Mouse (Mus musculus): ENCODE data around the gene Igtp. TPM values are rescaled to one million over a fixed set of nuclear protein-coding genes. Genes with fewer than 3 reads are reported as not detected.

Gene Igtp
- polyA plus RNA-seq, 1 experiment from 2014 or later = 4.2 TPM

GRCm38 (mm10) chr11:58235152-58235551, 35.8 kb downstream of the Igtp start:
- H3K4me1 ChIP-seq (ENCODE audit: control insufficient read depth, insufficient read depth, low read length) = no peaks in the 10 kb centered on the region
- no peak overlapping the region for H3K4me3 ChIP-seq (ENCODE audit: low read length)
- H3K9me3 ChIP-seq (ENCODE audit: control insufficient read depth, low read length) = no peaks in the 10 kb centered on the region
- H3K4me2 ChIP-seq (replicated peaks; ENCODE audit: low read depth, low read length) = no peak overlapping the region
- no peak overlapping the region for H3K27ac ChIP-seq (ENCODE audit: low read depth, low read length)
- H3K27me3 ChIP-seq (ENCODE audit: control insufficient read depth, insufficient read depth, low read length) = no peaks in the 10 kb centered on the region
- H3K36me3 ChIP-seq (ENCODE audit: control insufficient read depth, insufficient read depth, low read length) = no peaks in the 10 kb centered on the region
- no peak for ATAC-seq (ENCODE audit: low FRiP score, low TSS enrichment)
- WGBS = 14% methylated on average over 6 of the region's 6 CpGs
- no peak overlapping the region for H3K9ac ChIP-seq (ENCODE audit: low read depth, low read length)

GRCm38 (mm10) chr11:58238840-58239791, 39.8 kb downstream of the Igtp start:
- Histone ChIP-seq H3K9ac (ENCODE audit: low read depth, low read length) (peak overlapping the region; percentile 23; the same call in 1 of the 2 replicates), H3K36me3 (ENCODE audit: control insufficient read depth, insufficient read depth, low read length) (no peaks in the 10 kb centered on the region), H3K4me3 (ENCODE audit: low read length) (peak overlapping the region; percentile 44), H3K27me3 (ENCODE audit: control insufficient read depth, insufficient read depth, low read length) (no peaks in the 10 kb centered on the region), H3K9me3 (ENCODE audit: control insufficient read depth, low read length) (no peaks in the 10 kb centered on the region), H3K4me2 (replicated peaks; ENCODE audit: low read depth, low read length) (peak overlapping the region; percentile 76), H3K4me1 (ENCODE audit: control insufficient read depth, insufficient read depth, low read length) (no peaks in the 10 kb centered on the region), H3K27ac (ENCODE audit: low read depth, low read length) (no peak overlapping the region)
- WGBS = 2% methylated on average over 37 of the region's 37 CpGs
- peak; percentile 95 for ATAC-seq (ENCODE audit: low FRiP score, low TSS enrichment)

GRCm38 (mm10) chr11:58247294-58247693, 47.9 kb downstream of the Igtp start:
- no peaks in the 10 kb centered on the region for H3K4me1 ChIP-seq (ENCODE audit: control insufficient read depth, insufficient read depth, low read length)
- no peaks in the 10 kb centered on the region for H3K9me3 ChIP-seq (ENCODE audit: control insufficient read depth, low read length)
- H3K9ac ChIP-seq (ENCODE audit: low read depth, low read length) = no peak overlapping the region
- no peak for ATAC-seq (ENCODE audit: low FRiP score, low TSS enrichment)
- H3K4me2 ChIP-seq (replicated peaks; ENCODE audit: low read depth, low read length) = no peak overlapping the region
- H3K4me3 ChIP-seq (ENCODE audit: low read length) = no peak overlapping the region
- 36% methylated on average over 4 of the region's 4 CpGs for WGBS
- H3K36me3 ChIP-seq (ENCODE audit: control insufficient read depth, insufficient read depth, low read length) = no peaks in the 10 kb centered on the region
- no peaks in the 10 kb centered on the region for H3K27me3 ChIP-seq (ENCODE audit: control insufficient read depth, insufficient read depth, low read length)
- H3K27ac ChIP-seq (ENCODE audit: low read depth, low read length) = no peak overlapping the region

- Histone ChIP-seq H3K4me1 (ENCODE audit: control insufficient read depth, insufficient read depth, low read length) (no peaks in the 10 kb centered on the region), H3K4me2 (replicated peaks; ENCODE audit: low read depth, low read length) (no peak overlapping the region), H3K4me3 (ENCODE audit: low read length) (no peak overlapping the region), H3K36me3 (ENCODE audit: control insufficient read depth, insufficient read depth, low read length) (no peaks in the 10 kb centered on the region), H3K27me3 (ENCODE audit: control insufficient read depth, insufficient read depth, low read length) (no peaks in the 10 kb centered on the region), H3K9ac (ENCODE audit: low read depth, low read length) (no peak overlapping the region), H3K9me3 (ENCODE audit: control insufficient read depth, low read length) (no peaks in the 10 kb centered on the region), H3K27ac (ENCODE audit: low read depth, low read length) (no peak overlapping the region)
- 62% methylated on average over 7 of the region's 7 CpGs for WGBS
- ATAC-seq (ENCODE audit: low FRiP score, low TSS enrichment) = no peak
These were observed 50.0 kb downstream of the Igtp start for GRCm38 (mm10) chr11:58249203-58249981.

- no peak for ATAC-seq (ENCODE audit: low FRiP score, low TSS enrichment)
- H3K9ac ChIP-seq (ENCODE audit: low read depth, low read length) = no peak overlapping the region
- no peaks in the 10 kb centered on the region for H3K4me1 ChIP-seq (ENCODE audit: control insufficient read depth, insufficient read depth, low read length)
- no peaks in the 10 kb centered on the region for H3K27me3 ChIP-seq (ENCODE audit: control insufficient read depth, insufficient read depth, low read length)
- no peak overlapping the region for H3K4me3 ChIP-seq (ENCODE audit: low read length)
- H3K9me3 ChIP-seq (ENCODE audit: control insufficient read depth, low read length) = no peaks in the 10 kb centered on the region
- no peak overlapping the region for H3K27ac ChIP-seq (ENCODE audit: low read depth, low read length)
- no peaks in the 10 kb centered on the region for H3K36me3 ChIP-seq (ENCODE audit: control insufficient read depth, insufficient read depth, low read length)
- H3K4me2 ChIP-seq (replicated peaks; ENCODE audit: low read depth, low read length) = no peak overlapping the region
- 88% methylated on average over 5 of the region's 5 CpGs for WGBS
These were observed 51.2 kb downstream of the Igtp start for GRCm38 (mm10) chr11:58250550-58250949.

GRCm38 (mm10) chr11:58254411-58254810, 55.1 kb downstream of the Igtp start:
- H3K9ac ChIP-seq (ENCODE audit: low read depth, low read length) = no peak overlapping the region
- no peaks in the 10 kb centered on the region for H3K4me1 ChIP-seq (ENCODE audit: control insufficient read depth, insufficient read depth, low read length)
- no peaks in the 10 kb centered on the region for H3K36me3 ChIP-seq (ENCODE audit: control insufficient read depth, insufficient read depth, low read length)
- H3K4me2 ChIP-seq (replicated peaks; ENCODE audit: low read depth, low read length) = no peak overlapping the region
- H3K9me3 ChIP-seq (ENCODE audit: control insufficient read depth, low read length) = no peaks in the 10 kb centered on the region
- 89% methylated on average over 3 of the region's 3 CpGs for WGBS
- no peak for ATAC-seq (ENCODE audit: low FRiP score, low TSS enrichment)
- H3K4me3 ChIP-seq (ENCODE audit: low read length) = no peak overlapping the region
- no peak overlapping the region for H3K27ac ChIP-seq (ENCODE audit: low read depth, low read length)
- H3K27me3 ChIP-seq (ENCODE audit: control insufficient read depth, insufficient read depth, low read length) = no peaks in the 10 kb centered on the region

Other genes starting within 250 kb of the Igtp start
- 21.5 and 25.0 TPM in 2 replicates for gene Larp1, start 190.5 kb upstream of the Igtp start, polyA plus RNA-seq (2014; fragmentation: Nextera tagmentation; extraction: Ambion mirVana)
- not detected in 2 replicates for gene Gm12248, start 106.4 kb upstream of the Igtp start, polyA plus RNA-seq (2014; fragmentation: Nextera tagmentation; extraction: Ambion mirVana)
- gene Cnot8, start 95.4 kb upstream of the Igtp start, polyA plus RNA-seq (2014; fragmentation: Nextera tagmentation; extraction: Ambion mirVana) = 62.0 and 89.1 TPM in 2 replicates
- gene Gemin5, start 31.0 kb upstream of the Igtp start, polyA plus RNA-seq (2014; fragmentation: Nextera tagmentation; extraction: Ambion mirVana) = 27.1 and 35.7 TPM in 2 replicates
- gene Mrpl22, start 27.9 kb upstream of the Igtp start, polyA plus RNA-seq (2014; fragmentation: Nextera tagmentation; extraction: Ambion mirVana) = 137 and 186 TPM in 2 replicates
- gene Irgm2, start 62 bp downstream of the Igtp start, polyA plus RNA-seq (2014; fragmentation: Nextera tagmentation; extraction: Ambion mirVana) = 0.84 and 1.9 TPM in 2 replicates
- gene 4930438A08Rik, start 75.2 kb downstream of the Igtp start, polyA plus RNA-seq (2014; fragmentation: Nextera tagmentation; extraction: Ambion mirVana) = not detected in 2 replicates
- gene Zfp692, start 107.5 kb downstream of the Igtp start, polyA plus RNA-seq (2014; fragmentation: Nextera tagmentation; extraction: Ambion mirVana) = 19.3 and 23.1 TPM in 2 replicates
- 34.4 and 34.5 TPM in 2 replicates for gene Zfp672, start 130.8 kb downstream of the Igtp start, polyA plus RNA-seq (2014; fragmentation: Nextera tagmentation; extraction: Ambion mirVana)
- 17.0 and 27.5 TPM in 2 replicates for gene Sh3bp5l, start 131.2 kb downstream of the Igtp start, polyA plus RNA-seq (2014; fragmentation: Nextera tagmentation; extraction: Ambion mirVana)
- not detected in 2 replicates for gene Lypd8, start 179.5 kb downstream of the Igtp start, polyA plus RNA-seq (2014; fragmentation: Nextera tagmentation; extraction: Ambion mirVana)
- 0.36 TPM in 1 of 2 replicates, not detected in the other for gene 1810065E05Rik, start 221.6 kb downstream of the Igtp start, polyA plus RNA-seq (2014; fragmentation: Nextera tagmentation; extraction: Ambion mirVana)
- gene Gm12253, start 233.0 kb downstream of the Igtp start, polyA plus RNA-seq (2014; fragmentation: Nextera tagmentation; extraction: Ambion mirVana) = not detected in 2 replicates